ENCODE assay signal across 8 mouse cellular contexts in the genomic region with DNA sequence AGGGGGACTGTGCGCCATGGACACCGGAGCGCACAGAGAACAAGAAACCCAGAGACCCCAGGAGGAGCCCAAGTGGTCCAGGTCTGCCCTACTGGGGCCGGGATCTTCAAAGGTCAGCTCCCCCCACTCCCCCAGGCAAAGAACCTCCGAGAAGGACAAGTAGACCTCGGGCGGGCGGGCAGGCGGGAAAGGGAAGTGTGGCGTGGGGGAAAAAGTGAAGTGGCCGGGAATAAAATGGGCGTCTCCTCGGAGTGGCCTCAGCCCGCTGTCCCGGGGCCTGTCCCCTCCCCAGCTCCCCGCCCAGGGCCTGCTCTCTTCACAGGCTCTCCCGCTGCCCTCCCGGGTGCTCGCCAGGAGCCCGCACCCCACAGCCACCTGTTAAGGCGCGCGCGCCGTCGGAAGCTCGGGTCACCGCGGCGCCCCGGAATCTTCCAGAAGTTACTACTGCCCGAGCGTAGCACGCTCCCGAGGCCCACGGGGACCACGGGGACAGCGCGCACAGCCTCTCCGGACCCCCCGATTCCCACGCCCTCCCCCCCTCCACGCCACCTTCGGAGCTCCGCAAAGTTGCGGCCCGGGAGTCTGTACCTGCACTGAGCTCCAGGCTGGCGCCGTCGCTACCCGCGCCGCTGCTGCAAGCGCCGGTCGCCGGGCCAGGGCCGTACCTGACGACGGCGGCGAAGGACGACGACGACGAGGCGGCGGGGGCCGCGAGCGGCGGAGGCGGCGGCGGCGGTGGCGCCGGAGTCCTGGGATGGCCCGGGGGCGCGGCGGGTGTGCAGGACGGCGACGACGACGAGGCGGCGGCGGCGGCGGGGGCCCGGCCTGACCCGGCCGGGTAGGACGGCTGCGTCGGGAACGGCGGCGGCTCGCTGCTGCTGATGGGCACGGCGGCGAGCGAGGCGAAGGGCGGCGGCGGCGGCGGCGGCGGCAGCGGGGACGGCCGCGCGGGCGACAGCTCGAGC. TPM values are rescaled to one million over a fixed set of nuclear protein-coding genes. Genes with fewer than 3 reads are reported as not detected.
A peak's percentile ranks its signal among the peaks of the same experiment; 100 is the strongest.
DNase-seq lines count a peak whose midpoint lies in the region; ATAC-seq and TF ChIP-seq lines count a peak whose summit lies in the region.

No protein-coding gene starts in this region.

- peak overlapping the region; percentile 71 for H3K9ac ChIP-seq in forebrain, postnatal 0 days
- H3K9ac ChIP-seq in intestine, embryonic 16.5 days (ENCODE audit: low read depth, low read length): peak overlapping the region; percentile 73

- H3K36me3 ChIP-seq in forebrain, postnatal 0 days (ENCODE audit: insufficient read depth): no peaks in the 10 kb centered on the region
- H3K36me3 ChIP-seq in intestine, embryonic 16.5 days (ENCODE audit: control insufficient read depth, insufficient read depth, low read length): no peaks in the 10 kb centered on the region

- TF ChIP-seq CTCF in forebrain, postnatal 0 days (IDR thresholded peaks at IDR 0.05; ENCODE audit: low read depth): no peak

- no peaks in the 10 kb centered on the region for H3K9me3 ChIP-seq in forebrain, postnatal 0 days (ENCODE audit: low read length)
- no peaks in the 10 kb centered on the region for H3K9me3 ChIP-seq in intestine, embryonic 16.5 days (ENCODE audit: control insufficient read depth, low read length)

- peak; percentile 3 to 8 for DNase-seq in layer of hippocampus, postnatal 36 days
- DNase-seq in layer of hippocampus, postnatal 14 days (ENCODE audit: low spot score in 2 of 2): no peak
- peak; percentile 20 for DNase-seq in brain, adult 2 months (ENCODE audit: low read depth, low spot score)
- no peak for DNase-seq in forebrain, postnatal 0 days
- peak; percentile 18 for DNase-seq in thymus, postnatal 25 days
- DNase-seq in layer of hippocampus, adult 11-12 months (ENCODE audit: low spot score): no peak

- no peaks in the 10 kb centered on the region for H3K4me1 ChIP-seq in forebrain, postnatal 0 days (ENCODE audit: insufficient read depth)
- H3K4me1 ChIP-seq in intestine, embryonic 16.5 days (ENCODE audit: control insufficient read depth, insufficient read depth, low read length): peaks cover 10% of the 10 kb centered on the region; the same call in 1 of the 2 replicates

- H3K4me3 ChIP-seq in forebrain, postnatal 0 days (ENCODE audit: low read depth, low read length): peak overlapping the region; percentile 77
- H3K4me3 ChIP-seq in intestine, embryonic 16.5 days (ENCODE audit: low read length): peak overlapping the region; percentile 73

- 2% methylated on average over 98 of the region's 121 CpGs for WGBS in forebrain, postnatal 0 days
- 1% methylated on average over 104 of the region's 121 CpGs for WGBS in intestine, embryonic 16.5 days

- ATAC-seq in forebrain, postnatal 0 days: peak; percentile 60
- ATAC-seq in intestine, embryonic 16.5 days: peak; percentile 68
- 0 out of 2 replicates have a peak, but pooled peaks have one; percentile 16 for ATAC-seq in megakaryocyte-erythroid progenitor cell, adult 5-6 weeks (replicated peaks; ENCODE audit: low FRiP score, low TSS enrichment, poor library complexity, severe bottlenecking)

- peaks cover 5% of the 10 kb centered on the region; the same call in 1 of the 2 replicates for H3K27me3 ChIP-seq in forebrain, postnatal 0 days (ENCODE audit: insufficient read depth, low read length)
- peaks cover 10% of the 10 kb centered on the region for H3K27me3 ChIP-seq in intestine, embryonic 16.5 days (replicated peaks; ENCODE audit: control insufficient read depth, insufficient read depth, low read length)

- H3K4me2 ChIP-seq in forebrain, postnatal 0 days (ENCODE audit: low read depth): peak overlapping the region; percentile 81
- H3K4me2 ChIP-seq in intestine, embryonic 16.5 days (ENCODE audit: low read depth, low read length): peak overlapping the region; percentile 91

- peak overlapping the region; percentile 69 for H3K27ac ChIP-seq in forebrain, postnatal 0 days (ENCODE audit: low read depth, low read length)
- no peak overlapping the region for H3K27ac ChIP-seq in intestine, embryonic 16.5 days (ENCODE audit: low read length)

RNA-seq across cellular contexts. Expression of gene Bend4, which starts 1.4 kb away (rescaled TPM):
- 10 to 100 TPM; 10.3 to 11.1 TPM for total RNA-seq in layer of hippocampus, postnatal 36 days (2021)
- 10 to 100 TPM; 10.1 to 11.3 TPM for total RNA-seq in layer of hippocampus, postnatal 14 days (2021)
- total RNA-seq in forebrain, postnatal 0 days (2014; rRNA removed): 7.2 and 11.5 TPM in 2 replicates
- 2.6 and 5.0 TPM in 2 replicates for polyA plus RNA-seq in forebrain, postnatal 0 days (2015; fragmentation: Nextera tagmentation; extraction: Ambion mirVana)
- 3.0 and 4.0 TPM in 2 replicates for polyA plus RNA-seq in intestine, embryonic 16.5 days (2015; fragmentation: Nextera tagmentation; extraction: Ambion mirVana)
- 0.40 and 0.55 TPM in 2 replicates for total RNA-seq in megakaryocyte-erythroid progenitor cell, adult 5-6 weeks (2014; fragmentation: Nextera tagmentation)
- 0.75 and 1.3 TPM in 2 replicates for total RNA-seq in megakaryocyte-erythroid progenitor cell, adult 5-6 weeks (2017)

Comparison
In these comparisons a context has a peak if more than half of its experiments do, and no peak if none do; other contexts are left out.
1. DNase-seq: peak in layer of hippocampus, postnatal 36 days (2 of 2), brain, adult 2 months (single experiment) and thymus, postnatal 25 days (single experiment); none in layer of hippocampus, postnatal 14 days (0 of 2), forebrain, postnatal 0 days (single experiment) and layer of hippocampus, adult 11-12 months (single experiment).
2. ATAC-seq: peak in every context shown above with its lines; median percentile 68 in intestine, embryonic 16.5 days; 60 in forebrain, postnatal 0 days; 16 in megakaryocyte-erythroid progenitor cell, adult 5-6 weeks.